Mouse (Mus musculus) adrenal gland, postnatal 4 days (tissue): ENCODE measurements around the gene Gm37240. TPM values are rescaled to one million over a fixed set of nuclear protein-coding genes. Genes with fewer than 3 reads are reported as not detected.

Source experiments
- DNase-seq, 2 experiments: peaks; one replicate each; pipeline ENCODE4 v3.0.0; 2021 to 2022; ENCODE audit warnings: low spot score in 2 of 2, mixed read lengths in 2 of 2
- total RNA-seq, 2 experiments: library from RNA; stranded (reverse); gene quantifications; 2 replicates each; pipeline ENCODE4 v1.2.3; 2021

Gm37240 gene
- total RNA-seq, 2 experiments from 2014 or later, result 8.0 to 8.3 TPM

DNA sequence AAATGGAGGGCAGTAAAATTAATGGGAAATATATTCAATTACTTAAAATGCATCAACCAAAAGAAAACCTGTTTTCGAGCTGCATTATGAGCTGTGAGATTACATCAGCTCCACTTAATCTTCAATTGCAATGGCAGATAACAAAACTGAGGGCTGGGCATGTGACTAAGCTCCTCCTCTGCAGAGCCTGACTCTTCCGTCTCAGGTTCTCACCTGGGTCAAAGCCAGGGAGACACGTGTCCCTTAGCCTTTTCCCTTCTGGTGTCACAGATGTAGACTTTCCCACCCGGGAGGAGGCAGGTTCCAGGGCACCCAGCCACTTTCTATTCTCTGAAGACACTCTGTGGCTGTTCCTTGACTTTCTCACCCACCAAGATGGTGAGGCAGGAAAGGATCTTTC is 58.3 kb downstream of the Gm37240 start:
- no peak for DNase-seq

GRCm38 (mm10) chr3:85827815-85828214 is 59.5 kb downstream of the Gm37240 start:
- no peak for DNase-seq

DNA sequence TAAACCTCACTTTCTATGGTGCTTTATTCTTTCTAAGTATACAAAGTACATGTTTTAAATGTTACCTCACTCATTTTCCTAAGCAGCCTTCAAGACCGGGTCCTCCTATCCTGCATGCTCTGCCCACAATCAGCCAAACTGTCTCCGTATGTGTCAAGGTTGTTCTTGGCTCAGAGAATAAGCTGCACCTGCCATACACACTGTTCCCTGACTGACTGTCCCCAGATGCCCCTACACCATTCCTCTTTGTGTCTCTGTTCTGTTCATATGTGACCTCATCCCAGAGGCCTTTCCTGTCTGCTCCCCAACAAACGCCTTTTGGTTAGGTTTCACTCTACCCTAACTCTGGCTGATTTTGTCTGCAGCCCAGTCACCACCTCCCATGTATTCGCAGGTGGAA is 60.0 kb downstream of the Gm37240 start:
- no peak for DNase-seq

DNA sequence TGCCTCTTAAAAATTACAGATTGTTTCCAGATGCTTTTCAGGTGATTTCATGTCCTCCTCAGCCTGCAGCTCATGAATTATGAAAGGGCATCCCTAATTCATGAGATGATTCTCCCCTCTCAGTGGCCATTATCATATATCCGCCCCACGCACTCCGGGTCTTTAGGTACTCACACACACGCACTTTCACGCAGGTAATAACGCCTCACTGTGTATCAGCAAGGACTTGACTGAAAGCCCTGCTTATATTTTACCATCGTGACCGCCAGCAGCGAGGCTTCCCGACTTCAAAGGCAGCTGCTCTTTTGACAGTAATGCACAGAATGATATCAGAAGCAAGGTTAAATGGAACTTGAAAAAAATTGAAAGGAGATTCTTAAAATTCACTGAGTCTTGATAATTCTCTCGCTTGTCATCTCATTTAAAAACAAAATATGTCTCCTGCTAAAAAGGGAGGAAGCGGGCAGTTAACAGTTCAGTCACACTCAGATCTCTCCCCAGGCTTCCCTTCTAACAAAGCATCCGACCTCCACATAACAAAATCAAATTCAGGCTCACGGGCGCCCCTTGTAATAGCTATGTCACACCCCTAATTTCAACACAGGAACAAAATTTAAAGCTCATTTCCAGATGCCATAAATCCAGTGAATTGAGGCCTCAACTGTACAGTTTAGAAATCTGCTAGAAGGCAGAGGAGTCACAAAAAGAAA is 66.3 kb downstream of the Gm37240 start:
- no peak for DNase-seq

- no peak for DNase-seq
These were observed 68.0 kb downstream of the Gm37240 start for GRCm38 (mm10) chr3:85819319-85819718.

DNA sequence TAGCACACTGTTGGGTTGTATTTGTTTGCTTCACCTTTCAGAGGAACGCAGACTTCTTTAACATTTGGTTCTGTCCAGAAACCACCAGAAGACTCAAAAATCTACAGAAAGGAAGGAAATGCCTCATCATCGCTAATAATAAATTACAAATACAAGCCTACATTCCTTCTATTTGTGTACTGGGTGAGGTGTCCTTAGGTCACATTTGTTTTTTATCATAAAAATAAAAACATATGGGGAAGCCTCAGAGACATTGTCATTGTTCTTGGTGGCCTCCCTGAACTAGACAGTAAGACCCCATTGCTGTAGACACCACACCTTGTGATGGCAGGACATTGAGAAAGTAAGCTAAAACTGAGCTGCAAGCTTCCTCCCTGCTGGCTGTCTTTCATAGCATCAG is 70.1 kb downstream of the Gm37240 start, which contains the start of gene Fam160a1:
Gene Fam160a1 (minus strand): TSS at position 101 of the 400 bp plus-strand sequence.
- DNase-seq, result no peak

DNA sequence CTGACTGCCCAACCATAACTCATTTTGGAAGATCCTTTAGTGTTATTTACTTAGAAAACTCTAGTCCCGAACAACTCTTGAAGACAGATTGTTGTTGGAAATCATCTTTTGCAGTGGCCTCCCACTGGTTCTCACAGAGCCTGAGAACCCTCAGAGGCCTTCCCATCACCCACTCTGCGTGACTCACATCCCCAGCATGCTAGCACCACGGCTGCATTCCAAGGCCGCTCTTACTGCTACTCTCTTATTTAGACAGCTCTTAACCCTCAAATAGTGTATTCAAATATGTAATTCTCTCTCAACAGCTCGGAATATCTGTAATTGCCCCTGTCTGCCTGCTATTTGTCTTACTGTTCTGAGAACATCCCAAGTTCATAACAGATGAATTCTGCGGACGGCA is 73.1 kb downstream of the Gm37240 start:
- peak in 1 of 2 experiments; percentile 8 for DNase-seq

- no peak for DNase-seq
These were observed 74.0 kb downstream of the Gm37240 start for GRCm38 (mm10) chr3:85813101-85814014.

GRCm38 (mm10) chr3:85812010-85812409 is 75.3 kb downstream of the Gm37240 start:
- no peak for DNase-seq

- DNase-seq, result no peak
These were observed 94.2 kb downstream of the Gm37240 start for GRCm38 (mm10) chr3:85793166-85793565.

- no peak for DNase-seq
These were observed 97.6 kb downstream of the Gm37240 start for GRCm38 (mm10) chr3:85789748-85790147.

DNA sequence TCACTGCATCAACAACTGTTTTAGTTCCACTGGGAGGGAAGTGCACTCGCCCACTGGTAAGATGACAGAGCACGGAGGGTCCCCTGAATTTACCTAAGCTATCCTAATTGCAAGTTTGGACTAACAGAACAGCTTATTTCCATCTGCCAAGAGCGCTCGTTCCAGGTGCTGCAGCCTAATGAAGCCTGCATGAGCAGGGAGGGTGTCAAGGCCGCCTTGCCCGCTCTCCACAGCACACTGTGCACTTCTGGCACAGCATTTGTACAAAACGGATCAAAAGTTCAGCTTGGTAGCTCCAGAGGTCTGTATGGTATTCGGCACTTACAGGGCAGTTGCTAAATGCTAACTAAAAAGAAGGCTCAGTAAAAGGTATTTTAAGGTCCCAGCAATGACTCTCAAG is 100.8 kb downstream of the Gm37240 start:
- no peak for DNase-seq

- DNase-seq, result no peak
These were observed 106.4 kb downstream of the Gm37240 start for GRCm38 (mm10) chr3:85780906-85781305.

GRCm38 (mm10) chr3:85780332-85780731 is 107.0 kb downstream of the Gm37240 start:
- DNase-seq, result no peak

- no peak for DNase-seq
These were observed 109.5 kb downstream of the Gm37240 start for GRCm38 (mm10) chr3:85777841-85778240.

DNA sequence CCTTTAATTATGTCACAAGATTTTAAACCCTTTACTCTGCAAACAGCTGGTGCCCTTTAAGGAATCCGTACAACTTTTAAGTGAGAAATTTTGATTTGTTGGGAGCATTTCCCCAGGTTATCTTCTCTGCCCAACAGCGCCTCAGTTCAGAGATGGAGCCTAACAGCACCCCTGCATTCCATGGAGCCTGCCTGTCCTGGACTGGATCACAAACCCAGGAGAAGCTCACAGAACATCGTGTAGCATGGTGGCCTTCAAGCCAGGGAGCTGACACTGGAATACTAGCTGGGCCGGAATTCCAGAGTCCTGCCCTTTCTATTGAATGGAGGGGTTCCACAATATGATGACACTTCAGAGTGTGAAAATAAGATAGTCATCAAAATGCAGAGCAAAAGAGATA is 110.0 kb downstream of the Gm37240 start:
- DNase-seq, result no peak

DNA sequence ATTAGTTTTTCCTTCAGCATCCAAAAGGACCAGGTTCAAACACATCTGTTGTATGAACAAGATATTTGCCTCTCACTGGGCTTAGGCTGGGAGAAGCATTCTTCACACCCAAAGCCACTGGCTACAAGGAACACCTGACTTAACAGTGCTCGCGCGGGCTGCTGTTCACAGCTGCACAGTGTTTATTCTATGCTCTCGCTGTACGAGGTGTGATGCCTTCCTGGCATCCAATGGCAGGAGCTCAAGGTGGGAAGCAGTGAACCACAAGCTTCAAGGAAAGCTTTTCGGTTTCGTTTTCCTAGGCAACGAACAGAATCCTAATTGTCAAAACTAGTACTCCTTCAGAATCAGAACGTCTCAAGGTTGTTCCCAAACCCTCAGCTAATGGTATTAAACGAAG is 110.6 kb downstream of the Gm37240 start:
- DNase-seq, result no peak

DNA sequence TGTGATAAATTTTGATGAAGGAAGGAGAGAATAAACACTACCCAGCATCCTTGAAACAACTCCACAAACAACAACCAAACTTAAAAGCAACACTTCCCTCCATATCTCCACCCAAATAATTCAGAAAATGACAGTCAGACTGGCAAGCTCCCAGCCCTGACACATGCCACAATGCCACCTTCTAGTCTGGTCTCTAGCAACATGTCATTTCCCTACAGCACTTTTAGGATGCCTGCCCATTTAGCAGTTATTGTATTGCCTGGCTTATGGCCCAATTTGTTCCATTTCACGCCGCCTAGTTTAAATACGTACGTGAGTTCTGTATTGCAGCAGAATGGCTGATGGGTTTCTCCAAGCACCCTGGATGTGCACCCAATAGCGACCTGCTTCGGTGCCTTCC is 111.2 kb downstream of the Gm37240 start:
- DNase-seq, result no peak

DNA sequence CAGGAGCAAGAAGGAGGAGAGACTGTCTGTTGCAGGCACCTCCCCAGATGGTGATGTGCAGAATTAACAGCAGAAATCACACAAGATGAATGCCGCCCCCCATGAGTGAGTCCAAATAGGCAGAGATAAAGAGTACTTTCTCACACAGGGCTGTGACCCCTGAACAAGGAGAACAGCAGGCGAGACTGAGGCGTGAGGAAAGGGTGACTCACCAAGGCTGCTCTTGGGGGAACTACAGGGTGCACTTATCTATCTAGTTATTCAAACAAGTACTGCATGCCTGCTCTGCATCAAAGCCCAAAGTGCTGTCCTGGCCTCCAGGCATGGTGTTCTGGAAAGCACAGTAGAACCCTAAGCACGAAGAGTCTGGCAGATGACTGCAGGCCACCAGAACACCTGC is 113.4 kb downstream of the Gm37240 start:
- DNase-seq, result no peak

DNA sequence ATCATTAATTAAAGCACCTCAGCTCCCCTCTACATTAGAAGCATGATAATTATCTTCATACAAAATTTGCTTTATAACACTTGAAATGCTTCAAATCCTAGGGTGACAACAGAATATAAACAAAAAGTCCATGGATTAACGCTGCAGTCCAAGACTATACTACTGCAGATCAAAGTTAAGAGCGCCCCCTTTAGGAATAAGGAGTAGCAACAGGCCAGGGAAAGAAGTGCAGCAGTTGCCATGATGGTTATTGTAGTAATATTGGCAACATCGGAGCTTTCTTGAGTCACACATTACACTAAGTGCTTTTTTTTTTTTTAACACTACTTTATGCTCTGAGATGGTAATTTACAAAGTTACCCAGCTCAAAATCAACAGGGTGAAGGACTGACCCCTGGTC is 113.9 kb downstream of the Gm37240 start:
- DNase-seq, result no peak

DNA sequence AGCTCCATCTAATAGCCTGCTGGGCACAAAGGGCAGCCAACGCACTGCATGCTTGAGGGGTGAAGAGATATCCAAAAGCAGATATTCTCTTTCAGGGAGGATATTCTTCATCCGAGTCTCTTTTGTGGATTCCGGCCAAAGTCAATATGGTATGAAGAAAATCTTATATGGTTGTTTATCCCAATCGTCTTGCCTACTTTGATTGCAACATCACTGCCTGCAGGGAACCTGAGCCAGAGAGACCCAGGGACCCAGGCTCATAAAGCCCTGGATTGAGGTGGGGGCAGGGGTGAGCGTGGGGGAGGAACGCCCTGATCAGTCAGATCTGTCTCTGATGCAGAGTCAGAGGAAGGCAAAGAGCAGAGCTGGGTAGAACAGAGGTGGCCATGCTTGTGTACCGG is 122.4 kb downstream of the Gm37240 start:
- DNase-seq, result no peak
